ENCODE assay signal across 3 mouse cellular contexts in the genomic region with DNA sequence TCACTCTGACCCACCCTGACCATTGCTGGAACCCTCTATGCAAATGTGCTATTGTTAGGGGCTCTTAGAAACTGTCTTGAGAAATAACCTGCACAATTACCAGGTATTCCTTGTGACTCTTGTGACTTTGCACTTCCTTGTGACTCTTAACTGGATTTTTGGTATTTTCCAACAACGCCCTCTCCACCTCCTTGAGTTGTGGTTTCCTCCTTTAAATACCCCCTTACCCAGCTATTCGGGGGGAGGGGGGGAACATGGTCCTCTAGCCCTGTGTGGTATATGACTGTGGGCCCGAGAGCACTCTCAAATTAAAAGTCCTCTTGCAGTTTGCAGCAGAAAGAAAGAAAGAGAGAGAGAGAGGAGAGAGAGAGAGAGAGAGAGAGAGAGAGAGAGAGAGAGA.
DNase-seq lines count a peak whose midpoint lies in the region.

No protein-coding gene starts in this region.

- DNase-seq in ES-CJ7 (ENCODE audit: low read depth, low spot score) (peak; percentile 58), R1 (ENCODE audit: low read depth, low spot score) (peak; percentile 52), ZHBTc4 (ENCODE audit: low read depth, low spot score) (peak; percentile 61)
